Mouse (Mus musculus) left cerebral cortex, postnatal 25 days (tissue): ENCODE data around the gene Gm44596. TPM values are rescaled to one million over a fixed set of nuclear protein-coding genes. Genes with fewer than 3 reads are reported as not detected.

ENCODE experiments used
- DNase-seq, 2 experiments: peaks; one replicate each; pipeline ENCODE4 v3.0.0; 2022; ENCODE audit warnings: low spot score in 2 of 2, mixed read lengths in 1 of 2
- intact Hi-C: fragments of 180-260 bp; cut with DNase I; formaldehyde crosslinking; loops from one replicate; pipeline ENCODE4 v1.15.1; 2025
- total RNA-seq, 2 experiments: library from RNA; stranded (reverse); gene quantifications; 2 replicates each; pipeline ENCODE4 v1.2.3; 2021

The Gm44596 gene
- total RNA-seq, 2 experiments from 2014 or later, result not detected

- intact Hi-C loops, result no loop called here
- DNase-seq, result peak; percentile 26 to 31
Measured at GRCm38 (mm10) chr6:128423496-128424268, 48.4 kb downstream of the Gm44596 start.

- intact Hi-C loops, result no loop called here
- DNase-seq, result peak; percentile 98
Measured at GRCm38 (mm10) chr6:128424269-128425019, 49.1 kb downstream of the Gm44596 start, which contains the start of gene Itfg2. Gene Itfg2, minus strand, starts transcription at chr6:128424931.

GRCm38 (mm10) chr6:128425046-128425445 lies 49.7 kb downstream of the Gm44596 start:
- intact Hi-C loops, result no loop called here

GRCm38 (mm10) chr6:128427571-128427970 lies 52.3 kb downstream of the Gm44596 start:
- no peak for DNase-seq
- intact Hi-C loops, result no loop called here

More at GRCm38 (mm10) chr6:128425046-128425445, 49.7 kb downstream of the Gm44596 start:
- DNase-seq, result no peak

- intact Hi-C loops, result no loop called here
- no peak for DNase-seq
Measured at GRCm38 (mm10) chr6:128429300-128429699, 54.0 kb downstream of the Gm44596 start.

DNA sequence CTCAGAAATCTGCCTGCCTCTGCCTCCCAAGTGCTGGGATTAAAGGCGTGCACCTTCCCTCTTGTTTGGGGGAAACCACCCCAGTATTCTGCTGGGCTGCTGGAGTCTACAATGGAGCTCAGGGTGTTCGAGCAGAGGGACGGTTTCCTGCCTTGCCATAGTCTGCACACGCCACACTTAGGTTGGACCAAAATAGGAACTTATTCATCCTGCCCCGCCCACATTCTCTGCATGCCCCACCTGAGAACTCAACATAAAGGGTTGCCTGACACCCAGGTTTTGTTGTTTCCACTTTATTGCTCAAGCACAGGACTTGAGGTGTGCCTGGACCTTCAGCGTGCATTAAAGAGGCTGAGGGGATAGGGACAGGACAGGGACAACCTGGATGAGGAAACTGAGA lies 54.5 kb downstream of the Gm44596 start:
- no peak for DNase-seq
- intact Hi-C loops, result no loop called here

GRCm38 (mm10) chr6:128432356-128432915 lies 57.1 kb downstream of the Gm44596 start:
- no peak for DNase-seq
- intact Hi-C loops, result no loop called here

DNA sequence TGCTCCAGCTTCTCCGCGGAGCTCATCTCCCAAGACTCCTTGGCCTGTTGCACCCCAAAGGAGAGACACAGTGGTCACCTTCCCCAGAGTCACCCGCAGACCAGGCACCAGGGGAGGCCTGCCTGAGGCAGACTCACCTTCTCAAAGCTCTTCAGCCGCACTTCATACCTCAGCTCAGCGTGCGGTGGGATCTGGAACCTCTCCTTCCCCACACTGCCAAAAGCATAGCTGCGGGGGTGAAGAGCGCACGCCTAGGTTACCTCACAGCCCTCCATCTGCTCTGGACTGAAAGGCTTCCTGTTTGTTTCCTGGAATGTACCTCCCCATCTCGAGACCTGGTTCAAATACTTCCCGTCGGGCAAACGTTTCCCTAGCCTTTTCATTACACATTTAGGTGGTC lies 58.3 kb downstream of the Gm44596 start:
- no peak for DNase-seq
- intact Hi-C loops, result no loop called here

- intact Hi-C loops, result no loop called here
- DNase-seq, result no peak
Measured at GRCm38 (mm10) chr6:128435474-128435873, 60.2 kb downstream of the Gm44596 start.

- no peak for DNase-seq
- intact Hi-C loops, result no loop called here
Measured at GRCm38 (mm10) chr6:128436356-128437005, 61.2 kb downstream of the Gm44596 start.

DNA sequence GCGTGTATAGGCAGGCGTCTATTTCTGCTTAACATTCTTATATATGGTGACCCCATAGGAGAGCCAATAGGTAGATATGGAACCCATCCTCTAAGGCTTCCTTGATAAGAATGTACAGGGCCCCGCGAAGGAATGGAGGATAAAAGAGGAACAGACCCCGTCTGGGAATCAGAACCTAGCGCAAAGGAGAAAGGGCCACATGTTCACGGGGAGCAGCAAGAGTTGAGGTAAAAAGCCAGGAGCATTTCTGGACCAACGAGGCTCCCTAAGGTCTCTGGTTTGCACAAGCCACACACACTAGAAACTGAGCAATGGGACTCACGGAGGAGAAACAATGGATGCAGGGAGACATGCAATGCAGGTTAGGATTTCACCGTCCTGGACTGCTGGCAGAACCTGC lies 62.0 kb downstream of the Gm44596 start:
- intact Hi-C loops, result no loop called here

DNA sequence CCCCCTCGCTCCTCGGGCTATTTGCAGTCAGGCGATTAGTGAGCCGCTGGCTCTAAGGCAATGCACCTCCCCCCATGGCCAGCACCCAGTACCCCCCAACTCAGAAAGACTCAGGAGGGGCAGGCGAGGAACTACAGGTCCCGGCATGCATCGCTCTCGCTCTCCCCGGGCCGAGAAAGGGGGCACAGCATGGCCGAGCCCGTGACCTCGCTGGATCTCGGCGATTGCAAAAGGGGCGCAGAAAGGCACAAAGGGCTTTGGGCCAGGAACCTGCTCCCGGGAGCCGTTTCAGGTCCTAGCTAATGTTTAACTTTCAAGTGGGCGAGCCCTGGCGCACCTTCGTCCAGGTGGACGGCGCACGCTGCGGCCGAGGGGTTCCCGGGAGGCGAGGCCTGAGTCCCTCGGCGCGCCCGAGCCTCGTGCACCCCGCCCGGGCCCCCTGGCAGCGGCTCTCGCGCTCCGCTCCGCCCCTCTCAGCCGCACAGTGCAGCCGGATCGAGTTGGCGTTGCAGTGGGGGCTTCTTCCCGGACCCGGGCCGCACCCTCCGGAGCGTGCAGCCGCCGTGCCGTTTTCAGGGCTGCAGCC lies 62.5 kb downstream of the Gm44596 start:
- intact Hi-C loops, result loop anchor here (2.0 kb wide), 1 partner anchor 41 kb away; no protein-coding TSS in a partner anchor
- peak; percentile 52 to 60 for DNase-seq

More for the DNA sequence above, 62.0 kb downstream of the Gm44596 start:
- no peak for DNase-seq

DNA sequence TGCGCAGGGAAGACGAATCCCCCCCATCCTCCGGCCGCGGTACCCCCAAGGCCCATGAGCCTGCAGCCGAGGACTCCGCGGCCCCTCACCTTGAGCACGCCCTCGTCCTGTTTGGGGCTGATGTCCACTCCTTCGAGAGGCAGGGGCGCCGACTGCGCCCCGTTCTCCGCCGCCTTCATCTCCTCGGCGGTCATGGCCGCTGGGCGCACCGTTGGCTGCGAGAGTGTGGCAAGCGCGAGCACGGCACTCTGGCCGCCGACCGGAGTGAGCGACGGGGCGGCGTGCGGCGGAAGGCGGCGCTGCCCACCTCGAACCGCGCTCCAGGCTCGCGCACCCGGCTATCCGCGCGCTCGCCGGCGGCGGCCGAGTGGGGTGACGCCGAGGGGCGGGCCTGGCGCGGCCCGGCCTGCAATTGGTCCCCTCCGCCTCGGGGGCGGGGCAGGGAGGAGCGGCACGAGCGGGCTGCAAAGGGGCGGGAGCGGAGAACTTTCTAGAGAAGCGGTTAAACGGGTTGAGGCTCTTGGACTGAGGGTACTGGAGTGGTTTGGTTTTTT lies 63.1 kb downstream of the Gm44596 start, which contains the start of gene Fkbp4:
TSS of gene Fkbp4 (minus strand) at position 361 of the 554 bp plus-strand sequence.
- intact Hi-C loops, result loop anchor here (2.0 kb wide), 1 partner anchor 40 kb away; no protein-coding TSS in a partner anchor
- DNase-seq, result peak; percentile 93 to 94

DNA sequence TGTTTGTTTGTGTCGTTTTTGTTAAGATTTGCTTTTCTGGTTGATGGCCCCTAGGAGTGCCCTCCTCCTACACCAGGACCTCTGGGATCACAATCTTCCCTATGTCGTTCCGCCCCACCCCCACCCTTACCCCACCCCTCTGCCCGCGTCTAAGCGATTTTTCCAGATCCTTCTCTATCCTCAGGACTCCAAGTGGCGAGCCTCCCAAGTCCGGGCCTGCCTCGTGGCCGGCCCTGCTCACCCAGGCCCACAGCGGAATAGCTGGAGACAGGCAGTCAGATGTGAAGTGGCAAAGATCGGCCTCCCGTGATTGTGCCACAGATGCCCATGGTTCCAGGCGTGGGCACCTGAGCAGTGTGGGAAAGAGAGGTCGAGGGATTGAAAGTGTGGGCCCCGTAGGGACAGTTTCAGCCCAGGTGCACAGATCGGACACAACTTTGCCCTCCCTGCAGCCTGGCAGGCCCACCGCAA lies 63.6 kb downstream of the Gm44596 start:
- intact Hi-C loops, result loop anchor here (2.0 kb wide), 1 partner anchor 40 kb away; no protein-coding TSS in a partner anchor
- no peak for DNase-seq

GRCm38 (mm10) chr6:128440238-128440637 lies 64.9 kb downstream of the Gm44596 start:
- intact Hi-C loops, result no loop called here
- no peak for DNase-seq

DNA sequence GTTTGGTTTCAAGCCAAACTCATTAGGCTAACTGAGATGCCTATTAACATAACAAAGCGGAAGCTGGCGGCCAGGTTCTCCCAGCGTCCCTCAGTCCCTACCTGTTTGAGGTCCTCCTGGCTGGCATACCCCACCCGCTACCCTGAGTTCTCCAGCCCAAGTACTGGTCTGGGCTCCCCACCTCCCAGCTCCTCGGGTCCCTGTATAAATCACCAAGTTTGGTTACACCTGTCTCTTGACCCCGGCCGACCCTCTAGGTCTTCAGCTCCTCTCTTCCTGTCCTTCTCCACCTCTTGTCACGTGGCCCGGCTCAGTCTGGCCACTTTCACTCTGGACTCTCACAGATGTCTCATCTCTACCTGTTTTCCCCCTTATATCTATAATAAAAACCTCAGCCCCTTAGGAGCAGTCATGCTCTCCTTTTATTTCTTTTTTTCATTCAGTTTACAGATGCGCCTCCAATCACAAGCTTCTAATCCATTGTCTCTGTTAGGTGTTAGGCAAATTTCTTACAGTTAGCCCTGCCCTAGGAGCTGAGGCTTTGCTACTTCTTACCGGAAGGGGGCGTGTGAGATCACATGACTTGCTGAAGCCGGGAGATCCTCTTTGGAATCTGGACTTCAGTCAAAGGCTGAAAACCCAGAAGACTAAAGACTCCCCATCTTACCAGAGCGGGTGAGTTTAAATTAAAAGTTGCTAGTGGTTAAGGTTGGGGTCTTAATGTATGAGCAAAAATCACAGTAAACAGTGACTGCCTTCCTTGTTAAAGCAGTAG lies 70.6 kb downstream of the Gm44596 start:
- intact Hi-C loops, result loop anchor here (2.0 kb wide), 1 partner anchor 33 kb away; no protein-coding TSS in a partner anchor
- peak; percentile 46 to 67 for DNase-seq

DNA sequence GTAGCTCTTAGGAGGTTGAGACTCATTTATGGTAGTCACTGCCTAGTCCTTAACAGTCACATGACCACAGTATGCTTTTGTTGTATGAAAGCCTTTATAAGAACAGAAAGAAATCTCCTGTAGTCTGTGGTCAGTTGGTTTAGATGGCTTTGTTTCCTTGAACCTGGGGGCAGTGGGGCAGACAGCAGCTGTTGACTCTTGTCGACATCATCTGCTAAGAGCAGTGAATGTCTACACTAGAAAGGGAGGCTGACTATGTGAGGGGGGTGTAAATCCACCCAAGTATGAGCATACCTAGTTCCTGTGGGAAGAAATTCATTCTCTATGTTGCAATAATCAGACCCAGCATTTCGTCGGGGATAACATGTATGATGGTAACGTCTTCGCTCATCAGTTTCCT lies 71.8 kb downstream of the Gm44596 start:
- intact Hi-C loops, result loop anchor here (2.0 kb wide), 1 partner anchor 32 kb away; no protein-coding TSS in a partner anchor
- DNase-seq, result no peak
